Mouse (Mus musculus) neural tube, embryonic 13.5 days (tissue): ENCODE data around the gene Dhx35. TPM values are rescaled to one million over a fixed set of nuclear protein-coding genes. Genes with fewer than 3 reads are reported as not detected.
A peak's percentile ranks its signal among the peaks of the same experiment; 100 is the strongest.

Experiments used
- ATAC-seq: fragments of 200-750 bp; cut with Nextera tagmentation; 2 replicates; pipeline ENCODE4 v1.8.0; 2017; ENCODE audit warnings: low read depth, mild to moderate bottlenecking, moderate TSS enrichment, moderate library complexity
- H3K27ac ChIP-seq: fragments of 300-500 bp; sonication (generic); replicated peaks from 2 replicates; pipeline ENCODE4 v1.5.1; 2015; ENCODE audit warnings: moderate library complexity, mild to moderate bottlenecking, inconsistent platforms
- H3K27me3 ChIP-seq: fragments of 300-500 bp; sonication (generic); 2 replicates; pipeline ENCODE4 v1.6.1; 2015; ENCODE audit warnings: mild to moderate bottlenecking, inconsistent platforms
- H3K36me3 ChIP-seq: fragments of 300-500 bp; sonication (generic); 2 replicates; pipeline ENCODE4 v1.6.1; 2015; ENCODE audit warnings: mild to moderate bottlenecking, inconsistent platforms
- H3K4me1 ChIP-seq: fragments of 300-500 bp; sonication (generic); replicated peaks from 2 replicates; pipeline ENCODE4 v1.6.1; 2015; ENCODE audit warnings: inconsistent platforms
- H3K4me2 ChIP-seq: fragments of 300-500 bp; sonication (generic); 2 replicates; pipeline ENCODE4 v1.6.1; 2015; ENCODE audit warnings: inconsistent platforms, mild to moderate bottlenecking, moderate library complexity
- H3K4me3 ChIP-seq: fragments of 300-500 bp; sonication (generic); 2 replicates; pipeline ENCODE4 v1.5.1; 2015; ENCODE audit warnings: mild to moderate bottlenecking, inconsistent platforms
- H3K9ac ChIP-seq: fragments of 300-500 bp; sonication (generic); 2 replicates; pipeline ENCODE4 v1.6.1; 2015; ENCODE audit warnings: moderate library complexity, mild to moderate bottlenecking, inconsistent platforms
- H3K9me3 ChIP-seq: fragments of 300-500 bp; sonication (generic); 2 replicates; pipeline ENCODE4 v1.6.1; 2016; ENCODE audit warnings: inconsistent platforms
- WGBS: fragments of 180-500 bp; shearing (Covaris S2); methylation state at CpG from one replicate; pipeline ENCODE4 v1.1.7; 2015; 5-methylcytosine and 5-hydroxymethylcytosine counted together
- polyA plus RNA-seq: library from polyadenylated mRNA; unstranded; fragments of >200 nt; fragmentation: Nextera tagmentation; extraction: Ambion mirVana; gene quantifications from 2 replicates; pipeline ENCODE4 v1.2.1, GENCODE M21; 2015

Gene Dhx35
- polyA plus RNA-seq: 13.1 and 13.4 TPM in 2 replicates

DNA sequence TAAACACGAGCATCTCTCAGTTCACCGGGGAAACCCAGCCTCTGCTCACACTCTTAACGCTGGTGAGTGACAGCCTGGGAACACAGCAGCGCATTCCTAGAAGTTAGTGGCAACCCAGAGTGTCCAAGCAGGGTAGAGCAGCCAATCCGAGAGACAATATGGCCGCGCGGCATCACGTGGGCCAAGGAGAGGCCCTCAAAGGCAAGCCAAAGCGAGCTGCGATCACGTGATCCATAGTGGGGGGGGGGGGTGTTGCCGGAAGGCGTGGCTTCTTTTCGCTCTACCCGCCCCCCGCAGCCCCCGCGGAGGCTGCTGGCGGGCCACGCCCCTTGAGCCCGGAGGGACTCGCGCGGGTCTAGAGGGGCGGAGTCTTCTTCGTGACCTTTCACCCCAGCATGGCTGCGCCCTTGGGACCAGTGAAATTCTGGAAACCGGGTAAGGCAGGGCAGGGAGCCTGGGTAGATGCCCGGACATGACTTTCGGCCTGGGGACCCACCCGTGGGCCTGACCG is at the start of gene Dhx35:
Gene Dhx35, plus strand, starts transcription at position 314 of the 511 bp plus-strand sequence.
- peak; percentile 99 for ATAC-seq
- Histone ChIP-seq H3K9ac (peak within 1 kb of the TSS; percentile 79), H3K9me3 (no peaks in the 10 kb centered on the region), H3K4me1 (peaks cover 26% of the 10 kb centered on the region), H3K4me2 (peak within 1 kb of the TSS; percentile 81), H3K36me3 (no peaks in the 10 kb centered on the region), H3K27ac (peak within 1 kb of the TSS; percentile 87), H3K27me3 (no peaks in the 10 kb centered on the region), H3K4me3 (peak within 1 kb of the TSS; percentile 77)
- under 1% methylated on average over 32 of the region's 33 CpGs for WGBS

DNA sequence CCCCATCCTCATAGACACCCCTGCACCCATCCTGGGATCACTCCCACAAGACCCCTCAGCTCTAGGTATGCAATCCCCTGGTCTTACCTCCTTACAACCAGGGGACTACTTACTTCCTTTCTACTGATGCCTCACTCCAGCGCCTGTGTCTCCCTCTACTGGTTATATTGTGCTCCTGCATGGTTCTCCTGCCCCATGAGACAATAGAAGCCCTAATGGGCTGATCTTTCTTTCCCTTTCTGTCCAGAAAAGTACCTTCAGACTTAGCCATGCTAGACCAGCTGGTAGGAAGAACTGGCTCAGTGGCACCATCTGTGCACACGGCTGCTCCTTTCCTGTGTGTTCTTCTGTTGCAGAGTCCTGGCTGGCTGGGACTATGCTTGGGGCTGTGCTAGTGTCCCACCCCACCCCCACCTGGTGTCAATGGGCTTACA is 49.5 kb upstream of the Dhx35 start:
- Histone ChIP-seq H3K4me2 (no peak overlapping the region), H3K27me3 (no peaks in the 10 kb centered on the region), H3K27ac (no peak overlapping the region), H3K4me3 (no peak overlapping the region), H3K9ac (no peak overlapping the region), H3K36me3 (no peaks in the 10 kb centered on the region; the same call in 1 of the 2 replicates), H3K9me3 (no peaks in the 10 kb centered on the region), H3K4me1 (peaks cover 20% of the 10 kb centered on the region)
- ATAC-seq: no peak
- WGBS: 17% methylated on average over 2 of the region's 2 CpGs

DNA sequence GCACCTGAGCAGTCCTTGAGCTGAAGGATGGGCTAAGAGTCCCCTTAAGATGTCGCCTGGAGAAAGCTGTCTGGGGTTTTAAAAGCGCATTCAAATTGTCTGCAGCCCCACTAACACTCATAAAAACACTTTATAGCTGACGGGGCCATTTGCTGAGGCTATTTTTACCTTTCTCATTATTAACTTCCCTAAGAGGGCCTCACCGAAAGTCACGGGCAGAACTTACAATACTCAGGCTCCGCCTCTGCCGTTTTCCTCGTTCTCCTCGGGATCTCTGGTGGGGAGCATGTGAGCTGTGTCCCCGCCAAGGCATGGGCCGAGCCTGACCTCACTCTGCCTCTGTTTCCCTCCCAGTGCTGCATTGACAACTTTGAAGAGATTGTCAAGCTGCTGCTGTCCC is 48.4 kb upstream of the Dhx35 start:
- peaks cover 17% of the 10 kb centered on the region for H3K4me1 ChIP-seq
- no peaks in the 10 kb centered on the region for H3K27me3 ChIP-seq
- WGBS: 48% methylated on average over 11 of the region's 11 CpGs
- H3K9me3 ChIP-seq: no peaks in the 10 kb centered on the region
- no peak overlapping the region for H3K4me2 ChIP-seq
- H3K27ac ChIP-seq: no peak overlapping the region
- H3K36me3 ChIP-seq: no peaks in the 10 kb centered on the region; the same call in 1 of the 2 replicates
- no peak overlapping the region for H3K4me3 ChIP-seq
- no peak overlapping the region for H3K9ac ChIP-seq
- no peak for ATAC-seq

DNA sequence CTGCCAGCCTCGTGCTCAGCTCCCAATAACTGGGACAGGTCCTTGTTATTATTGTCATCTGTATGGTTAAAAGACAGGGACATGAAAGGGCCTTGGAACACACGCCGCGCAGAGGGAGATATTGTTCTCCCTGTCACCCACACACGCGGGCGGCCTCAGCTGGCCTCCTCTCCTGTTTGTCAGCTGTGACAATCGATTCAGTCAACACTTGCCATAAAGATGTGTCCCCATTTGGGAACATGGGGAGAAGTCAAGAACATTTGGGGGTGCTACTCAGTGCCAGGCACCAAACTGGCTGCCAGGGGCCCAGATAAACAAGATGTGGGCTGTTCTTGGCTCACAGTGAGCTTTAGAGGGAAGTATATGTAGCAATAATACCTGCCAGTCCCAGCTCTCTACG is 45.2 kb upstream of the Dhx35 start:
- no peak overlapping the region for H3K4me3 ChIP-seq
- H3K4me2 ChIP-seq: no peak overlapping the region
- 82% methylated on average over 9 of the region's 9 CpGs for WGBS
- ATAC-seq: no peak
- H3K9me3 ChIP-seq: no peaks in the 10 kb centered on the region
- H3K9ac ChIP-seq: no peak overlapping the region
- no peaks in the 10 kb centered on the region; the same call in 1 of the 2 replicates for H3K36me3 ChIP-seq
- no peaks in the 10 kb centered on the region for H3K27me3 ChIP-seq
- H3K4me1 ChIP-seq: peaks cover 11% of the 10 kb centered on the region; the same call in 1 of the 2 replicates
- no peak overlapping the region for H3K27ac ChIP-seq

DNA sequence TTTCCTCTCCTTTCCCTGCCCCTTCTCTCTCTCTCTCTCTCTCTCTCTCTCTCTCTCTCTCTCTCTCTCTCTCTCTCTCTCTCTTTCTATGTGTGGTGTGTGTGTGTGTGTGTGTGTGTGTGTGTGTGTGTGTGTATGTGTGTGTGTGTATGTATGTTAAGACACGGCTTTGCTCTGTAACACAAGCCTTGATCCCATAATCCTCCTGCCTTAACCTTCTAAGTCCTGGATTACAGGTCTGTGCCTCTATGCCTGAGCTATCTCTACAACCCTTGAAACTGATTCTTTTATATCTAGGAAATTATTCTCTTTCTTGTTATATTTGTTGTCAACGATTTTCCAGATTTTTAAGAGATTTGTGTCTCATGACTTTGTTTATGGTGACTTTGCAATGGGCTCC is 34.4 kb upstream of the Dhx35 start:
- Histone ChIP-seq H3K27ac (no peak overlapping the region), H3K9ac (no peak overlapping the region), H3K36me3 (no peaks in the 10 kb centered on the region), H3K27me3 (no peaks in the 10 kb centered on the region), H3K4me2 (no peak overlapping the region), H3K9me3 (no peaks in the 10 kb centered on the region), H3K4me1 (no peaks in the 10 kb centered on the region), H3K4me3 (no peak overlapping the region)
- no peak for ATAC-seq
- 91% methylated on average over 2 of the region's 2 CpGs for WGBS

DNA sequence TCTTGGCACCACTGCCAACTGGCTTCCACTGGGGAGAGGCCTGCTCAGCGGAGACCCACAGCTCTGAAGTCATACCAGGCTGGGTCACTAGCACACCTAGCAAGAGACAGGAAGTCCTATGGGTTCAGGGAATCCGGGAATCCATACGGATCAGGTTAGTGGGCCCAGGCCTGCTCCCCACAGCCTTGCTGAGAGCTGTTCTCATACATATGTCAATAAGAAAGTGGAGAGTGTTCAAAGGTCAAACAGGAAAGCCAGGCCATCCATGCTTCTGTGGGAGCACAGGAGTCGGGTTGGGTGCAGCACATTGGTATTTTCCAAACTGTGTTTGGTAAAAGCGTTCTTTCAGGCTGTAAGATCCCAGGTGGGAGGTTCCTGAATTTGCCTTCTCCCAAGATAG is 32.3 kb upstream of the Dhx35 start:
- no peak overlapping the region for H3K27ac ChIP-seq
- 0 out of 2 replicates have a peak, but pooled peaks cover 1% of the 10 kb centered on the region for H3K4me1 ChIP-seq
- H3K4me2 ChIP-seq: no peak overlapping the region
- no peak overlapping the region for H3K9ac ChIP-seq
- no peak for ATAC-seq
- H3K27me3 ChIP-seq: no peaks in the 10 kb centered on the region
- no peak overlapping the region for H3K4me3 ChIP-seq
- 91% methylated on average over 5 of the region's 5 CpGs for WGBS
- no peaks in the 10 kb centered on the region for H3K9me3 ChIP-seq
- H3K36me3 ChIP-seq: no peaks in the 10 kb centered on the region

DNA sequence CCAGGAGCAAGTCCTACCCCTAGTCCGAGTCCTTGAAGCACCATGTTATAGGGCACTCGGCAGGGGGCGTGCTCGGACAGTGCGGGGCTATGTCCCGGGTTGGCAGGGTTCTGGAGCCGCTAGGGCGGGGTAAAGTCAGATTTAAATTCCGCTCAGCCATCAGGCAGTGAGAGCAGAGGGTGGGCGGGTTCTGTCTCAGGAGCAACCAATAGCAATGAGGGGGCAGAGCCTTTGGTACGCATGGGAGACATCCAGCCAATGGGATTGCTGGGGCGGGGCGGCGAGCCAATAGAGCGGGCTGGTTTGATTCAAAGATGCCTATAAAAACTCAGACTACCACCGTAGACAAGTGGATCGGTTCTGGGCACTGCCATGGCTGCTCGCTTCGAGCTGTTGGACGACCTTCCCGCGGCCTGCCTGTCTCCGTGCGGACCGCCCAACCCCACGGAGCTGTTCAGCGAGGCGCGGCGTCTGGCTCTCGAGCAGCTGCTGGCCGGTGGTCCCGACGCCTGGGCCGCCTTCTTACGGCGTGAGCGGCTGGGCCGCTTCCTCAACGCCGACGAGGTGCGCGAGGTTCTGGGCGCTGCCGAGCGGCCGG is 26.8 kb upstream of the Dhx35 start, which contains the start of gene Fam83d:
Gene Fam83d, plus strand, starts transcription at position 352 of the 598 bp plus-strand sequence.
- H3K4me2 ChIP-seq: peak within 1 kb of the TSS; percentile 99
- peak; percentile 99 for ATAC-seq
- no peaks in the 10 kb centered on the region; the same call in 1 of the 2 replicates for H3K27me3 ChIP-seq
- under 1% methylated on average over 48 of the region's 48 CpGs for WGBS
- peak within 1 kb of the TSS; percentile 70 for H3K9ac ChIP-seq
- H3K4me3 ChIP-seq: peak within 1 kb of the TSS; percentile 64
- H3K4me1 ChIP-seq: peaks cover 50% of the 10 kb centered on the region
- H3K27ac ChIP-seq: 0 out of 2 replicates have a peak within 1 kb of the TSS, but pooled peaks have one; percentile 25
- no peaks in the 10 kb centered on the region for H3K36me3 ChIP-seq
- no peaks in the 10 kb centered on the region for H3K9me3 ChIP-seq

DNA sequence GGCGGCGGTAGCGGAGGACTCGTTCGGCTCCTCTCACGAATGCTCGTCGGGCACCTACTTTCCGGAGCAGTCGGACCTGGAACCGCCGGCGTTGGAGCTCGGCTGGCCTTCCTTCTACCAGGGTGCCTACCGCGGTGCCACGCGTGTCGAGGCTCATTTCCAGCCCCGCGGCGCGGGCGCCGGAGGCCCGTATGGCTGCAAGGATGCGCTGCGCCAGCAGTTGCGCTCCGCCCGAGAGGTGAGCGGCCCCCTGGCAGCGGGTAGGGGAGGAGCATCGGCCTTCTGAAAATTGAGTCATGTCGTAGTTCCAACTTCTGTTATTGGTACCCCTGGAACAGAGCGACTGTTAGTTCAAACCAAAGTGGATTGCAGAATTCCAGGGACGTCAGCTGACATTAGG is 26.3 kb upstream of the Dhx35 start:
- H3K9ac ChIP-seq: peak overlapping the region; percentile 70
- no peaks in the 10 kb centered on the region for H3K36me3 ChIP-seq
- peak overlapping the region; percentile 99 for H3K4me2 ChIP-seq
- under 1% methylated on average over 37 of the region's 37 CpGs for WGBS
- 0 out of 2 replicates have a peak overlapping the region, but pooled peaks have one; percentile 25 for H3K27ac ChIP-seq
- no peak for ATAC-seq
- no peaks in the 10 kb centered on the region for H3K9me3 ChIP-seq
- H3K4me1 ChIP-seq: peaks cover 50% of the 10 kb centered on the region
- no peaks in the 10 kb centered on the region; the same call in 1 of the 2 replicates for H3K27me3 ChIP-seq
- peak overlapping the region; percentile 64 for H3K4me3 ChIP-seq

DNA sequence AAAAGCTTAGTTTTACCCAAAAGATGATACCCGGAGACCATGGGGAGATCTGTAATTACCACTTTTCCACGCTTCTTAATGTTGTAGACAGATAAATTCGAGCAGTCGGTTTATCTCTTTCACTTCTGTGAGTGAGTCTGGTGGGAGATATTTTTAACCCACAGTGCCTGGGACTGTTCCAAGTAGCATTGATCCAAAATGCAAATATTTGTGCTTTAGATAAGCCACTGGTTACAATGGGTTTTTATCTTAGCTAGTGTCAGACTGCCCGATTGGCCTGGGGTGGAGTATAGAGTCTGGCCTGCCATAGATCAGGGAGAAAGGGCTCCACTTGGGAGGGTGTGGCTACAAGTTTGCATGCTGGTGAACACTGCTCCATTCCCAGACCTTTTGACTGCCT is 25.8 kb upstream of the Dhx35 start:
- WGBS: 7% methylated on average over 5 of the region's 5 CpGs
- H3K27me3 ChIP-seq: no peaks in the 10 kb centered on the region; the same call in 1 of the 2 replicates
- H3K36me3 ChIP-seq: no peaks in the 10 kb centered on the region
- H3K9ac ChIP-seq: peak overlapping the region; percentile 70
- ATAC-seq: no peak
- peaks cover 50% of the 10 kb centered on the region for H3K4me1 ChIP-seq
- H3K27ac ChIP-seq: no peak overlapping the region
- peak overlapping the region; percentile 99 for H3K4me2 ChIP-seq
- H3K4me3 ChIP-seq: peak overlapping the region; percentile 64
- no peaks in the 10 kb centered on the region for H3K9me3 ChIP-seq

DNA sequence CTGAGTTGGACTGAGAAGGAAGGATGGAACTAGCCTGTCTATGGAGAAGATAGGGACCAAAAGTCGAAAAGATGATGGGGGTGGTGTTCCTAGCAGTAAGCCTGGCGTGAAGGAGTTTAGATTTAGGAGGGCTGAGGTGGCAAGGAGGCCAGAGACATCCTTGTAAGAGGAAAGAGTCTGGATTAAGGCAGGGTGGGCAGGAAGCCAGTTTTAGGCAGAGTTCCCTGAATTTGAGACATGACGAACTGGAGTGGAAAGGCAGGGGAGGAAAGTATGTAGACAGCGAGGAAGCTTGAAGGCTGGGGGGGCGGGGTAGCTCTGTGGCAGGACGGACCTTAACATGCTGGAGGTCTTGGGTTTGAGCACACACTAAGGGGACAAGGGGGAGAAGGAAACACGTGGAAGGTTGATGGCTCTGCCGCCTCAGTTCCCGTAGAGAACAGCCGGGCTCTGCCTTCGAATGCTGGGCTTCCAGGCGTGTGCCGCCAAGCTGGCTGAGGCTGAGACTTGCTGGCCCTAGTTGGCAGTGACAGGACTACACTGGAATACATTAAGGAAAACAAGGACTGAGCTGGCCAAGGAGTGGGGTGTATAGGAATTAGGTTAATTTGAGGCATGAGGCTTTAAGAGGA is 24.4 kb upstream of the Dhx35 start:
- Histone ChIP-seq H3K4me2 (peak overlapping the region; percentile 99), H3K4me3 (peak overlapping the region; percentile 64), H3K27ac (no peak overlapping the region), H3K9me3 (no peaks in the 10 kb centered on the region), H3K4me1 (peaks cover 53% of the 10 kb centered on the region), H3K27me3 (no peaks in the 10 kb centered on the region; the same call in 1 of the 2 replicates), H3K9ac (peak overlapping the region; percentile 49), H3K36me3 (no peaks in the 10 kb centered on the region)
- no peak for ATAC-seq
- WGBS: 37% methylated on average over 13 of the region's 13 CpGs

DNA sequence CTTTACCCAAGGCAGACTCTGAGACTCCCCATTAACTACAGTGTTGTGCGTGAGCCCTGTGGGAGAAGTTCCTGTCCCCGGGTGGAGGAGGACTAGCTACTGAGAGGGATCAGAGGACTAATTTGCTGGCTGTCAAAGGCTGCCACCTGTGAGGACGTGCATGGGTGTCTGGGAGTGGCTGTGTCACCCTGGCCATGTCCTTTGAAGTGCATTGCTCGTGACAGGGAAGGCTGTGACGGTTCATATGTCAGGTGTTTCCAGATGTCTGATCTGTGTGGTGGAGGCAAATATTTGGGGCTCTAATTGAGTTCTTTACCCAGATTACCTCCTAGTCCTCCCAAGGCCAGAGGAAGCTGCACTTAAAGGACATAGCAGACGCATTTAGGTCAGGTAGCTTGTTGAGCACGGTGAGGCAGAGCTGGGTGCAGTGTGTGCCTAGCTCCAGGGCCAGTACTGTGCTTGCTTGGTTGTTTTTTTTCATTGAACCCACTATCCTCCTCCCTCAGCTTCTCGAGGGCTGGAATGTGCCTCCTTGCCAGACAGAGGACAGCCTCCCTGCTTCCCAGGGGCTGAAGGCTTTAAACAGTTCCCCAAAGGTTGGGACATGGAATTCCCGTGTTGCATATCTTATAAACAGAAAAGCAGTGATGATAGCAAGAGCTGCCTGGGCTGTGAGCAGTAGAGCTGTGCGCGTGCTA is 23.4 kb upstream of the Dhx35 start:
- Histone ChIP-seq H3K36me3 (no peaks in the 10 kb centered on the region), H3K4me2 (peak overlapping the region; percentile 99; the same call in 1 of the 2 replicates)

DNA sequence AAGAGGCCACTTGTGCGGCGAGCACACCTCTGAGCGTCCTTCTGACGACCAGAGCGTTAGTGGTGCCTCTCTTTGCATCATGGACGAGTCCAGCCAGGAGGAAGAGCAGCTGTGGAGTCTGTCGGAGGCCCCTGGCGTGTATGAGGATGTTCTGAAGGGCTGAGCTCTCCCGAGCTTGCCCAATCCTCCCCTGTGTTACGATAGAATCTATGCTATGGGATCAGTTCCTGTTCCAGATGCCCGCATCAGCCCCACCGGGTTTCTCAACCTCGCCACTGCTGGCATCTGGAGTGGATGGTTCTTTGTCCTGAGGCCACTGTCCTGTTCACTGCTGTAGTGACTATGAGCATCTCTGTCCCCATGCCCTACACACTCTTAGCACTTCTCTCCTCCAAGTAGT is 21.8 kb upstream of the Dhx35 start:
- H3K4me2 ChIP-seq: no peak overlapping the region
- H3K27ac ChIP-seq: no peak overlapping the region
- no peak overlapping the region for H3K9ac ChIP-seq
- peaks cover 62% of the 10 kb centered on the region for H3K4me1 ChIP-seq
- 86% methylated on average over 13 of the region's 13 CpGs for WGBS
- no peak overlapping the region for H3K4me3 ChIP-seq
- H3K27me3 ChIP-seq: no peaks in the 10 kb centered on the region; the same call in 1 of the 2 replicates
- H3K36me3 ChIP-seq: no peaks in the 10 kb centered on the region
- no peaks in the 10 kb centered on the region for H3K9me3 ChIP-seq
- no peak for ATAC-seq

More for the DNA sequence above, 23.4 kb upstream of the Dhx35 start:
- no peak overlapping the region for H3K27ac ChIP-seq
- H3K9ac ChIP-seq: 0 out of 2 replicates have a peak overlapping the region, but pooled peaks have one; percentile 38
- 40% methylated on average over 11 of the region's 11 CpGs for WGBS
- no peaks in the 10 kb centered on the region; the same call in 1 of the 2 replicates for H3K27me3 ChIP-seq
- H3K9me3 ChIP-seq: no peaks in the 10 kb centered on the region
- H3K4me3 ChIP-seq: no peak overlapping the region
- peaks cover 53% of the 10 kb centered on the region for H3K4me1 ChIP-seq
- ATAC-seq: no peak
